Mouse (Mus musculus) heart, adult 2 months (tissue): Measurements from ENCODE around the gene Adpgk. TPM values are rescaled to one million over a fixed set of nuclear protein-coding genes. Genes with fewer than 3 reads are reported as not detected.
"Not testable (repeated sequence)": the region's sequence is repeated elsewhere in the genome, so short reads cannot be mapped to it uniquely, and the experiment has no call there.

ENCODE experiments used
- DNase-seq, 2 experiments: peaks; one replicate each; pipeline ENCODE4 v3.0.0; 2021
- H3K27ac ChIP-seq: fragments of 200-600 bp; 2 replicates; pipeline ENCODE4 v1.8.1; 2022
- H3K27me3 ChIP-seq: fragments of 200-500 bp; 2 replicates; pipeline ENCODE4 v1.6.1; 2012; ENCODE audit warnings: mild to moderate bottlenecking, low read length, inconsistent platforms, mixed read lengths; ENCODE audit not compliant: control insufficient read depth, insufficient read depth
- H3K36me3 ChIP-seq: fragments of 200-500 bp; 2 replicates; pipeline ENCODE4 v1.6.1; 2012; ENCODE audit warnings: low read length, inconsistent platforms; ENCODE audit not compliant: control insufficient read depth, insufficient read depth
- H3K4me1 ChIP-seq: fragments of 200-500 bp; 2 replicates; pipeline ENCODE4 v1.6.1; 2011; ENCODE audit warnings: low read length; ENCODE audit not compliant: control insufficient read depth, insufficient read depth
- H3K4me3 ChIP-seq: fragments of 200-600 bp; 2 replicates; pipeline ENCODE4 v1.8.1; 2022
- H3K79me2 ChIP-seq: fragments of 200-500 bp; replicated peaks from 2 replicates; pipeline ENCODE4 v1.6.1; 2012; ENCODE audit warnings: mild to moderate bottlenecking, inconsistent platforms, low read length, moderate library complexity, mixed read lengths; ENCODE audit not compliant: control insufficient read depth, insufficient read depth
- H3K9ac ChIP-seq: fragments of 200-500 bp; 2 replicates; pipeline ENCODE4 v1.6.1; 2012; ENCODE audit warnings: low read depth, mild to moderate bottlenecking, control low read depth, inconsistent platforms, low read length, mixed read lengths
- CTCF ChIP-seq: fragments of 200-600 bp; IDR thresholded peaks from 2 replicates; pipeline ENCODE4 v1.8.1; 2022; ENCODE audit warnings: antibody characterized with exemption, mild to moderate bottlenecking, moderate library complexity
- EP300 ChIP-seq: fragments of 200-500 bp; IDR thresholded peaks from 2 replicates; pipeline ENCODE4 v1.6.1; 2011; ENCODE audit warnings: low read depth, low read length, control low read depth; ENCODE audit not compliant: insufficient read depth
- POLR2A ChIP-seq: fragments of 200-500 bp; IDR thresholded peaks from 2 replicates; pipeline ENCODE4 v1.6.1; 2011; ENCODE audit warnings: mild to moderate bottlenecking, low read depth, low read length, control low read depth; ENCODE audit not compliant: insufficient read depth
- WGBS: fragments of 180-500 bp; shearing (Covaris S2); methylation state at CpG from one replicate; pipeline ENCODE4 v1.1.7; 2018; 5-methylcytosine and 5-hydroxymethylcytosine counted together
- intact Hi-C: fragments of 180-260 bp; cut with DNase I; formaldehyde crosslinking; loops from one replicate; pipeline ENCODE4 v1.15.1; 2025
- polyA plus RNA-seq: library from polyadenylated mRNA; depleted of rRNA; stranded (reverse); fragments of >200 nt; gene quantifications from 2 replicates; pipeline ENCODE4 v1.2.3, GENCODE M21; 2012
- total RNA-seq, 2 experiments: library from RNA; stranded (reverse); gene quantifications; 2 replicates each; pipeline ENCODE4 v1.2.3; 2021

Adpgk gene
- total and polyA plus RNA-seq, 3 experiments: 6.6 to 7.8 (median 7.7) TPM

- DNase-seq: peak in 1 of 2 experiments; percentile 6
- intact Hi-C loops: loop anchor here (5.0 kb wide), 1 partner anchor 242 kb away; no protein-coding TSS in a partner anchor
Measured at GRCm38 (mm10) chr9:59340002-59340401, 48.6 kb downstream of the Adpgk start.

GRCm38 (mm10) chr9:59346176-59346575, 54.8 kb downstream of the Adpgk start:
- no peaks in the 10 kb centered on the region for H3K36me3 ChIP-seq
- 61% methylated on average over 2 of the region's 2 CpGs for WGBS
- intact Hi-C loops: no loop called here

More at GRCm38 (mm10) chr9:59340002-59340401, 48.6 kb downstream of the Adpgk start:
- TF ChIP-seq CTCF: peak; percentile 65
- no peak for TF ChIP-seq POLR2A
- Histone ChIP-seq H3K36me3 (no peaks in the 10 kb centered on the region; the same call in 1 of the 2 replicates), H3K4me1 (no peaks in the 10 kb centered on the region), H3K27ac (no peak overlapping the region), H3K27me3 (no peaks in the 10 kb centered on the region), H3K79me2 (no peaks in the 10 kb centered on the region), H3K9ac (no peak overlapping the region), H3K4me3 (no peak overlapping the region)
- WGBS: 80% methylated on average over 9 of the region's 9 CpGs

GRCm38 (mm10) chr9:59352586-59353252, 61.4 kb downstream of the Adpgk start:
- H3K4me1 ChIP-seq: no peaks in the 10 kb centered on the region; the same call in 1 of the 2 replicates
- no peaks in the 10 kb centered on the region for H3K27me3 ChIP-seq
- 15% methylated on average over 15 of the region's 15 CpGs for WGBS
- peak overlapping the region; percentile 70 for H3K4me3 ChIP-seq
- H3K27ac ChIP-seq: peak overlapping the region; percentile 78
- DNase-seq: peak in 1 of 2 experiments; percentile 18
- H3K36me3 ChIP-seq: no peaks in the 10 kb centered on the region
- intact Hi-C loops: loop anchor here (1.0 kb wide), 2 partner anchors 61 to 134 kb away; partner anchors contain the start of genes Adpgk and Arih1
- no peaks in the 10 kb centered on the region for H3K79me2 ChIP-seq
- peak overlapping the region; percentile 70 for H3K9ac ChIP-seq
- TF ChIP-seq EP300 (no peak), CTCF (no peak), POLR2A (no peak)

More at GRCm38 (mm10) chr9:59346176-59346575, 54.8 kb downstream of the Adpgk start:
- Histone ChIP-seq H3K79me2 (no peaks in the 10 kb centered on the region), H3K27ac (no peak overlapping the region), H3K4me1 (no peaks in the 10 kb centered on the region), H3K4me3 (no peak overlapping the region), H3K9ac (no peak overlapping the region), H3K27me3 (no peaks in the 10 kb centered on the region)
- no peak for TF ChIP-seq POLR2A
- no peak for TF ChIP-seq EP300
- no peak for TF ChIP-seq CTCF
- no peak for DNase-seq

- intact Hi-C loops: loop anchor here (1.0 kb wide), 2 partner anchors 62 to 133 kb away; partner anchors contain the start of genes Adpgk and Arih1
- peak; percentile 94 to 95 for DNase-seq
- peak; percentile 8; the same call in 1 of the 2 replicates for TF ChIP-seq CTCF
- TF ChIP-seq POLR2A: peak; percentile 83
- TF ChIP-seq EP300: 0 out of 2 replicates have a peak, but pooled peaks have one; percentile 56
- Histone ChIP-seq H3K27ac (peak within 1 kb of the TSS; percentile 78), H3K4me1 (no peaks in the 10 kb centered on the region; the same call in 1 of the 2 replicates), H3K9ac (peak within 1 kb of the TSS; percentile 82), H3K27me3 (no peaks in the 10 kb centered on the region), H3K79me2 (no peaks in the 10 kb centered on the region), H3K36me3 (no peaks in the 10 kb centered on the region), H3K4me3 (peak within 1 kb of the TSS; percentile 70)
- 1% methylated on average over 29 of the region's 32 CpGs for WGBS
Measured at GRCm38 (mm10) chr9:59353253-59353639, 61.9 kb downstream of the Adpgk start, which contains the start of gene Bbs4. Gene Bbs4 (minus strand): TSS chr9:59353508.

GRCm38 (mm10) chr9:59358041-59358440, 66.7 kb downstream of the Adpgk start:
- H3K27ac ChIP-seq, DNase-seq, H3K36me3 ChIP-seq, H3K9ac ChIP-seq, H3K79me2 ChIP-seq, H3K27me3 ChIP-seq, H3K4me3 ChIP-seq, intact Hi-C loops, H3K4me1 ChIP-seq: not testable (repeated sequence)
- 45% methylated on average over 1 of the region's 1 CpGs for WGBS
- peak; percentile 33 for TF ChIP-seq CTCF

GRCm38 (mm10) chr9:59360487-59360886, 69.1 kb downstream of the Adpgk start:
- H3K27ac ChIP-seq, H3K36me3 ChIP-seq, H3K9ac ChIP-seq, DNase-seq, H3K79me2 ChIP-seq, H3K4me1 ChIP-seq, H3K27me3 ChIP-seq, H3K4me3 ChIP-seq, intact Hi-C loops: not testable (repeated sequence)
- 45% methylated on average over 2 of the region's 3 CpGs for WGBS
